Mouse (Mus musculus) retina, postnatal 7 days (tissue): ENCODE results near the gene Tulp2.
"Not testable (repeated sequence)": the region's sequence is repeated elsewhere in the genome, so short reads cannot be mapped to it uniquely, and the experiment has no call there.

Experiments used
- DNase-seq: peaks from one replicate; pipeline ENCODE4 v3.0.0-alpha.2; 2012; ENCODE audit warnings: low read depth, low spot score

The Tulp2 gene

DNA sequence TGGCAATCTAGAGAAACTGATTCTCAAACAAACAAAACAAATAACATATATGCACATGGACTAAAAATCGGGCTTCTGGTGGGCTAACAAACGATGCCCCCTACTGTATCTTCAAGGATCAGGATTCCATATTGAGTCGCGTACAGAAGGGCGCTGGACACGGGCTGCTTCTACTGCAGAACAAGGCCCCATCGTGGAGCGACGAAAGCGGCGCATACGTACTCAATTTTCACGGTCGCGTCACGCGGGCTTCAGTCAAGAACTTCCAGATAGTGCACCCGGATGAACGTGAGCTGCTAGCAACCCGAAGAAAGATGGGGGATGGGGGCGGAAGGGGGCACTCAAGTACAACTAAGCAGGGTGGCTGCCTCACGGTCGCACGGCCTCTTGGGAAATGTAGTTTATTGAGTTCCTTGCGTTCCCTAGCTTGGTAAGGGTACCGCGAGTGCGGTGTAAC, 40.1 kb downstream of the Tulp2 start:
- DNase-seq, result peak; percentile 73

- DNase-seq, result no peak
These were observed 40.6 kb downstream of the Tulp2 start for GRCm38 (mm10) chr7:45522194-45522752.

GRCm38 (mm10) chr7:45522957-45523676, 41.4 kb downstream of the Tulp2 start:
- no peak for DNase-seq

DNA sequence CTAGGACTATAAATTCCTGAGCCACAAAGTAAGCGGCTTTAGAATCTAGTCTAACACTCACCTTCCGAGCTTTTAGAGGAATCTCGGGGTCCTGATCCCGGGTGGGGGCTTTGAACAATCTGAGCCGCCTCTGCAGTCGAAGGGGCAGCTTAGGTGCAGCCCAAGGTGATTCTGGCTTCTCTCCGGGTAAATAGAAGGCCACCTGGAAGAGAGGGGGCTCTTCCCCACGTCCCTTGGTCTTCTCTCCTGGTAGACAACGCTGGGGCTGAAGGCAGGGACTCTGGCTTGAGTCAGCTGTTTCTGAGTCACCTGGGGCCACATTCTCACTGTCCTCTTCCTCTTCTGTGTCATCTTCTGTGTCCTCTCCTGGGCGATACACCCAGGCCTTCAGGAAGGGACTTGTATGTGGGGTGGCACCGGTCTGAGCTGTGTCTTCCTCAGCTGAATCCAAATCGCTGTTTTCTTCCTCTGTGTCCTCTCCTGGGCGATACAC, 42.0 kb downstream of the Tulp2 start:
- DNase-seq, result no peak

DNA sequence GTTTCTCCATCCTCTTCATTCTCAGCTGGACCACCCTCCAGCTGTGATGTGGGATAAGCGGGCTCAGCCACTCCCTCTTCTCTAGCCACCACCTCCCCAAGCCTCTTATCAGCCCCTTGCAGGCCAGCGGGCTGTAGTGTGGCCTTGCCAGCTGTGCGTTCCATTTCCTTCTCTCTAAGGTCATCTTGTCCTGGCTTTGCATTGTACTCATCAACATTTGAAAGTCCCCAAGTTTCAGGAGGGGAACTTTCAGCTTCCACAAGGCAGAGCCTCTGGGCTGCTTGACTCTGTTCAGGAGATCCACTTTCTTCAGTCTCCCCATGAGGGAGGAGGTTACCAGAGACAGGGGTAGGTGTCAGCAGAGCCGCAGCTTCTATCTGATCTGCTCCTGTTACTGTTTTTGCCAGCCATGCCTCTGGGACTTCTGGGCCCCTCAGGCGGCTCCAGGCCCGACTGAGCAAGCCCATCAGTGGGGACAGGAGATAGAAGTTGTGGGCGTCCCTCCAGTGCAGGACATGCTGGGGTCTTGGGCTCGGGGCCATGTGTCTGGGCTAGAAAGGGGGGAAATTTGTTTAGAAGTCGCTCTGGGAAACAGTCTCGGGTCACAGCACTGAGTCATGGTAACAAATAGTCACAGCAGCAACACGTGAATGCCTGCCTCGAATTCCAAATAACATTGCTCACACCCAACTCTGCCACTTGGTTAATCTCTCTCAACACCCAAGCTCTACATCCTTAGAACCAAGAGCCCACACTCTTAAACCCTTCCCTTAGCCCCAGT, 43.4 kb downstream of the Tulp2 start:
- DNase-seq, result no peak

GRCm38 (mm10) chr7:45525809-45526473, 44.3 kb downstream of the Tulp2 start, which contains the start of the genes Ppp1r15a and Plekha4:
Gene Ppp1r15a (minus strand): TSS chr7:45526268.
Gene Plekha4 (plus strand): TSS chr7:45526330.
- DNase-seq, result peak; percentile 85

DNA sequence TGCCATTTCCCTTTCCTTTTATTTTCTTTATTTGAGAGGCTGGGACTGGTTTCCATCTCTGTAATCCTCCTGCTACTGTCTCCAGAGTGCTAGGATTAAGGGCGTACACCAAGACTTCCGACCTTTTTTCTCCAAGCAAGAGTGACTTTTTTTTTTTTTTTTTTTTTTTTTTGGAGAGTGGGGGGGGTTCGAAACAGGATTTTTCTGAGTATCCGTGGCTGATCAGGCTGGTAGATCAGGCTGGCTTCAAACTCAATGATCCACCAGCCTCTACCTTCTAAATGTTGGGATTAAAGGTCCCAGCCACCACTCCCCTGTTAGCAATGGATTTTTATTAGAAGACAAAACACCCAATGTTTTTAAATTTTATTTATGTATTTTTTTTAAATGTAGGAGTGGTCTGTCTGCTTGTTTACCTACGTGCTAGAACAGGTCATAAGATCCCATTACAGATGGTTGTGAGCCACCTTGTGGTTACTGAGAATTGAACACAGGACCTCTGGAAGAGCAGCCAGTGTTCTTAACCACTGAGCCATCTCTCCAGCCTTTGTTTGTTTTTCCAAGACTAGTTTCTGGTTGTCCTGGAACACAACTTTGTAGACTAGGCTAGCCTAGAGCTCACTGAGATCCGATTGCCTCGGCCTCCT, 44.9 kb downstream of the Tulp2 start:
- DNase-seq, result no peak

DNA sequence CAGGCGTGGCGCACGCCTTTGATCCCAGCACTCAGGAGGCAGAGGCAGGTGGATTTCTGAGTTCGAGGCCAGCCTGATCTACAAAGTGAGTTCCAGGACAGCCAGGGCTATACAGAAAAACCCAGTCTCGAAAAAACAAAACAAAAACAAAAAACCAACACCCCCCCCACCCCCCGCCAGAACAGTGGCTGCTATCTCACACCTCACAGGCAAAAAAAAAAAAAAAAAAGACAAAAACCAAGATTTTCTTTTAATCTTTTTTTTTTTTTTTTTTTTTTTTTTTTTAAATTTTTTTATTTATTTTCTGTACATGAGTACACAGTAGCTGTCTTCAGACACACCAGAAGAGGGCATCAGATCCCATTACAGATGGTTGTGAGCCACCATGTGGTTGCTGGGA, 45.5 kb downstream of the Tulp2 start:
- DNase-seq, result not testable (repeated sequence)

GRCm38 (mm10) chr7:45529461-45529860, 47.8 kb downstream of the Tulp2 start:
- DNase-seq, result no peak

DNA sequence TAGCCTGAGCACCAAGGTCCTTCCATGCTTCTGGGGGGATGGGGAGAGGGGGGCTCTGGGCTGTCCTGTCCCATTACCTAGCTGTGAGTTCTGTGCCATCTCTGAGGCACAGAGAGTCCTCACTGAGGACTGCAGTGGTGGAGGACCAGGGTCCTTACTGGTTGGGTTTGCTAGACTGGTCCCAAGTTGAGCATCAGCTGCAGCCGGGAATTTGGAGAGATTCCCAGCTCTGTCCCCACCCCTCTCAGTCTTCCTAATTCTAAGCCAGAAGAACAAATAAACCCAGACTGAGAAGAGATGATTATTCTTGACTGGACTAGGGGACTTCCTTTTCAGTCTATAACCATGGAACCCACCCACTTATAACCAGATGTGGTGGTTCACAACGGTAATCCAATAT, 49.0 kb downstream of the Tulp2 start:
- no peak for DNase-seq

GRCm38 (mm10) chr7:45535676-45536075, 54.0 kb downstream of the Tulp2 start:
- DNase-seq, result no peak

DNA sequence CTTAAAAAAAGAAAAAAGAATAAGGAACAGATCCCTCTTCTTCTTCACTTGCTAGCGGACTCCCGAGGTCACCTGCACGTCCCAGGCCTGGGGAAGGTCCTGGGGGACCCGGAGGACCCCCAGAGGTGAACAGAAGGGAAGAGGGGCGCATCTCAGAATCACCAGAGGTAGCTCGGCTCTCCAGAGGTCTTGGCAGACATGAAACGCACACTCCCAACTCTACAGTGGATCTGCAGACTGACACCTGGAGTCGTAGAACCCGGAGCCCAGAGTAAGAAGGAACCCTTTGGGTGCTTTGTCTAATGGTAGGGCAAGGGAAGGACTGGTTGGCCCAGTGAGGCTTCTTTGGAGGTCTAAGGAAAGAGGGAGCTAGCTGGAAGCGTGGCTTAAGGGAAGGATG, 55.9 kb downstream of the Tulp2 start:
- DNase-seq, result no peak

GRCm38 (mm10) chr7:45538163-45539041, 56.7 kb downstream of the Tulp2 start:
- DNase-seq, result peak; percentile 49

- DNase-seq, result no peak
These were observed 57.4 kb downstream of the Tulp2 start for GRCm38 (mm10) chr7:45539095-45539494.

GRCm38 (mm10) chr7:45540213-45540612, 58.5 kb downstream of the Tulp2 start:
- DNase-seq, result no peak

DNA sequence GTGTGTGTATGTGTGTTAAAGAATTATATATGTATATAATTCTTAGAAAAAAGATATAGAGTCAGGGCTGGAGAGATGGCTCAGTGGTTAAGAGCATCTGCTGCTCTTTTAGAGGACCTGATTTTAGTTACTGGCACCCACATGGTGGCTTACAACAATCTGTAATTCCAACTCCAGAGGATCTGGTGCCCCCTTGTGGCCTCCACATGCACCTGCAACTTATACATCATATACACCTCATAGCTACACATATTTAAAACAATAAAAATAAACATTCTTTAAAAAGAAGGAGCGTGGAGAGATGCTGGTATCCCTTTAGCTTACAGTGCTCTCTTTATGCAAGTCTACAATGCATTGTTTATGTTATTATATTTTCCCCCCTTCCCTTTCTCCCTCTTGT, 62.8 kb downstream of the Tulp2 start:
- DNase-seq, result no peak

DNA sequence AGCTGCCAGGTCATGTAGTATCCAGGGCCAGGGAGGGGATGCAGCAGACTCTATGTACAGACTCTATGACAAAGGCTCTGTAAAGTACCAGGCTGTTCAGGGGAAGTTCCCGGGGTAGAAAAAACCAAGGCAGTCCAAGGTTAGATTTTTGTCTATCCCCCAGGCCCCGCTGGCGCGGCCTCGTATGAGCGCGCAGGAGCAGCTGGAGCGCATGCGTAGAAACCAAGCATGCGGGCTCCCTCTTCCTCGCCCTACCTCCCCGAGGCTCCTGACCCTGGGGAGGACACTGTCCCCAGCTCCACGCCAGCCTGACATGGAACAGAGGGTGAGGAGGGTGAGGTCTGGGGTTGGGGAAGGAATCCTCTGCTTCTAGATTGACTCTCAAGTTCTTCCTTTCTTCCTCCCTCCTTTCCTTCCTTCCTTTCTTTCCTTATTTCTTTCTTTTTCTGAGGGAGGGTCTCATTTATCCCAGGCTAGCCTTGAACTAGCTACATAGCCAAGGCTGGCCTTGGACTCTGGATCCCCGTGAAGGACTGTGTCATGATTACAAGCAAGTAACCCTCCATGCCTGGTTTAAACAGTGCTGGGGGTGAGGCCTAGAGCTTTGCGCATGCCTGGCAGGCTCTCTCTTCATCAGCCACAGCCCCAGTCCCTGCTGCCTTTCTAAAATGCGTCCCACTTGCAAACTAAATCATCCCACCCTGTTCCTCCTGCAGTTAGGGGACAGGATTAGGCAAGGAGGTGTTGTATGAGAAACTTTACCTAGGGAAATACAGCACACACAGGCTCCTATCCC, 68.2 kb downstream of the Tulp2 start:
- DNase-seq, result no peak

GRCm38 (mm10) chr7:45550821-45551511, 69.3 kb downstream of the Tulp2 start:
- no peak for DNase-seq

DNA sequence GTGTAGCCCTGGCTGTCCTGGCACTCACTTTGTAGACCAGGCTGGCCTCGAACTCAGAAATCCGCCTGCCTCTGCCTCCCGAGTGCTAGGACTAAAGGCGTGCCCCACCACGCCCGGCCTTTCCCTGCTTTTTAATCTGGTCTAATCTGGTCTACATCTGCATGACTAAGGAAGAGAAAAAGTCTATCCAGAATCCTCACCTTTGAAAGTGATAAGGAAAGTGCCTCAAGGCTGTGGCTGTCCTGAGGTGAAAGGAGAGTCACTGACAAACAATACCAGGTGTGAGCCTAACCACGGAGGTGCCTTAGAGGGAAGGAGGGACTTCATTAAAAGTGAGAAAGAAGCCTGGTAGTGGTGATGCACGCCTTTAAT, 69.8 kb downstream of the Tulp2 start:
- DNase-seq, result no peak
